Mouse (Mus musculus): Measurements from ENCODE around the gene Elavl3. TPM values are rescaled to one million over a fixed set of nuclear protein-coding genes. Genes with fewer than 3 reads are reported as not detected.
"Not testable (repeated sequence)": the region's sequence is repeated elsewhere in the genome, so short reads cannot be mapped to it uniquely, and the experiment has no call there.

The Elavl3 gene
- polyA plus RNA-seq, 1 experiment from 2014 or later, result 2.8 TPM

DNA sequence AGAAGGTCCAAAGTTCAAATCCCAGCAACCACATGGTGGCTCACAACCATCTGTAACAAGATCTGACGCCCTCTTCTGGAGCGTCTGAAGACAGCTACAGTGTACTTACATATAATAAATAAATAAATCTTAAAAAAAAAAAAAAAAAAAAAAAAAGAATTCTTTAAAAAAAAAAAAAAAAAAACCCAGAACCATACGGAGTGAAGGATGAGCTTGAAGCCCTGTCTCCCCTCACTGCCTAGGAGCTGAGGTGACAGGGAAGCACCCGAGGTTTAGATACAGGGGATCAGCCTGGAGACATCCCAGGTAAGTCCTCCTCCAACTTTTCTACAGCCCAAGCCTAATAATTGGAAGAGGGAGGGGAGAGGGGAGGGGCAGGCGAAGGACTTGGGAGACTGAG, 24.0 kb upstream of the Elavl3 start:
- not testable (repeated sequence) for H3K4me3 ChIP-seq (replicated peaks); H3K4me1 ChIP-seq (replicated peaks); H3K4me2 ChIP-seq (replicated peaks); H3K36me3 ChIP-seq; ATAC-seq; H3K27ac ChIP-seq; H3K9ac ChIP-seq; H3K27me3 ChIP-seq (replicated peaks); H3K9me3 ChIP-seq
- WGBS, result 71% methylated on average over 5 of the region's 5 CpGs

DNA sequence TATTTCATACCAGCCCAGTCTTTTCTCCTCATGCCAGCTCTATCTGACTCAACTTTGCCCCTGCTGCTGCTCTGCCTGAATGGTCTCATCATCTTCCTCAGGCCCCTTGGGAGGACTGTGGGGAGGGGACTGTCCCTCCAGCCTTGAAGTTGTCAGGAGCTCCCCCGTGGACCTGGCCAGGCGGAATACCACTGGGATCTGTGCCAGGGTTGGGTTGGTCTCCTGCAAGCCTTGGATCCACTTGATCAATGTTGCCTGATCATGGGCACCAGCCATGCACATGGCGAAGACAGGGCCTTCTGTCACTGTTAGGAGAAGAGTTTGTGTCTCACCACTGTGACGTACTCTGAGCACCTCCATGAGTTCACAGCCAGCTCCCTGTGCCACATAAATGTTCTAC, 20.5 kb upstream of the Elavl3 start:
- H3K27me3 ChIP-seq (replicated peaks), result no peaks in the 10 kb centered on the region
- 93% methylated on average over 4 of the region's 4 CpGs for WGBS
- peaks cover 9% of the 10 kb centered on the region for H3K4me1 ChIP-seq (replicated peaks)
- H3K4me3 ChIP-seq (replicated peaks), result no peak overlapping the region
- no peaks in the 10 kb centered on the region for H3K9me3 ChIP-seq
- no peak for ATAC-seq
- no peak overlapping the region for H3K4me2 ChIP-seq (replicated peaks)
- peaks cover 10% of the 10 kb centered on the region; the same call in 1 of the 2 replicates for H3K36me3 ChIP-seq
- no peak overlapping the region for H3K27ac ChIP-seq
- no peak overlapping the region for H3K9ac ChIP-seq

GRCm38 (mm10) chr9:22070791-22071573, 19.2 kb upstream of the Elavl3 start, which contains the start of the genes Gm49318 and Zfp653:
Gene Gm49318 (minus strand): TSS chr9:22071259.
Gene Zfp653 (minus strand): TSS chr9:22071376.
- no peaks in the 10 kb centered on the region for H3K9me3 ChIP-seq
- peak within 1 kb of the TSS; percentile 98 for H3K27ac ChIP-seq
- H3K9ac ChIP-seq, result peak within 1 kb of the TSS; percentile 89
- H3K4me3 ChIP-seq (replicated peaks), result peak within 1 kb of the TSS; percentile 87
- peaks cover 7% of the 10 kb centered on the region; the same call in 1 of the 2 replicates for H3K36me3 ChIP-seq
- H3K4me1 ChIP-seq (replicated peaks), result peaks cover 9% of the 10 kb centered on the region
- H3K27me3 ChIP-seq (replicated peaks), result no peaks in the 10 kb centered on the region
- under 1% methylated on average over 85 of the region's 87 CpGs for WGBS
- H3K4me2 ChIP-seq (replicated peaks), result peak within 1 kb of the TSS; percentile 68
- ATAC-seq, result peak; percentile 98

GRCm38 (mm10) chr9:22069881-22070553, 18.2 kb upstream of the Elavl3 start:
- Histone ChIP-seq H3K36me3 (peaks cover 16% of the 10 kb centered on the region), H3K4me3 (replicated peaks) (peak overlapping the region; percentile 87), H3K9me3 (no peaks in the 10 kb centered on the region), H3K4me1 (replicated peaks) (peaks cover 9% of the 10 kb centered on the region), H3K4me2 (replicated peaks) (peak overlapping the region; percentile 68), H3K27ac (peak overlapping the region; percentile 98; the same call in 1 of the 2 replicates), H3K9ac (peak overlapping the region; percentile 89; the same call in 1 of the 2 replicates), H3K27me3 (replicated peaks) (no peaks in the 10 kb centered on the region)
- ATAC-seq, result peak; percentile 5
- WGBS, result 71% methylated on average over 4 of the region's 4 CpGs

DNA sequence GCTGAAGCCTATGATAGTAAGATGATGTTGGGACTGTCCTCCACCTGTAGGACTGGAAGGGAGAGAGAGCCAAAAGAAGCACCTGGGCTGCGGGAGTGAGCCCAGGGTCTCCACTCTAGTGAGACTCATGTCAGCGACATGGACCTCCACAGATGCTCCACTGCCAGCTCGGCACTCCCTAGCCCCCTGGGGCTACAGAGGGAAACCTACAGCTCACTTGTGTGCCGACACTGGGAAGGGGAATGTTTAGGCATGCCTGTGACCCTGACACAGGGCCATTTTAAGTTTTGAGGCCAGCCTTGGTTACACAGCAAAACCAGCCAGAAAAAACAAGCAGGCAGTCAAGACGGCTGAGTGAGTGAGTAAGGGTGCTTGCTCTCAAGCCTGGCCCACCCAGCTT, 15.4 kb upstream of the Elavl3 start:
- Histone ChIP-seq H3K9me3 (no peaks in the 10 kb centered on the region), H3K27ac (no peak overlapping the region), H3K4me3 (replicated peaks) (no peak overlapping the region), H3K4me2 (replicated peaks) (no peak overlapping the region), H3K36me3 (peaks cover 20% of the 10 kb centered on the region), H3K4me1 (replicated peaks) (peaks cover 9% of the 10 kb centered on the region), H3K9ac (no peak overlapping the region), H3K27me3 (replicated peaks) (no peaks in the 10 kb centered on the region)
- no peak for ATAC-seq
- WGBS, result 80% methylated on average over 5 of the region's 5 CpGs

DNA sequence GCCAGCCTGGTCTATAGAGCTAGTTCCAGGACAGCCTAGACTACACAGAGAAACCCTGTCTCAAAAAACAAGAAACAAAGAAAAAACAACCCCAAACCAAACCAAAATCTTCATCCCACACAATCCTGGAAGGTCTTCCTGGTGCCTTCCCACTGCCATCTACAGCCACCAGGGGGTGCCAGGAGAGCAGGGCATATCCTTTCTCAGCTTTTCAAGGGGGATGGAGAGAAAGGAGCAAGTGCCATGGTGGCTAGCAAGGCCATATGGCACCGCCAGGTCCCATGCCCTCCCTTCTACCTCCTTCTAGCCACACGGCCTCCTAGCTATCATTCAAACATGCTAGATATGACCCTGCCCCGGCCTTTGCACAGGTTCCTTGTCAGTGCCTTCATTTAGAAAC, 14.6 kb upstream of the Elavl3 start:
- 59% methylated on average over 3 of the region's 3 CpGs for WGBS
- H3K4me1 ChIP-seq (replicated peaks), result peaks cover 9% of the 10 kb centered on the region
- H3K27ac ChIP-seq, result no peak overlapping the region
- no peaks in the 10 kb centered on the region for H3K27me3 ChIP-seq (replicated peaks)
- H3K4me2 ChIP-seq (replicated peaks), result no peak overlapping the region
- peaks cover 20% of the 10 kb centered on the region for H3K36me3 ChIP-seq
- no peaks in the 10 kb centered on the region for H3K9me3 ChIP-seq
- H3K4me3 ChIP-seq (replicated peaks), result no peak overlapping the region
- no peak overlapping the region for H3K9ac ChIP-seq
- no peak for ATAC-seq

DNA sequence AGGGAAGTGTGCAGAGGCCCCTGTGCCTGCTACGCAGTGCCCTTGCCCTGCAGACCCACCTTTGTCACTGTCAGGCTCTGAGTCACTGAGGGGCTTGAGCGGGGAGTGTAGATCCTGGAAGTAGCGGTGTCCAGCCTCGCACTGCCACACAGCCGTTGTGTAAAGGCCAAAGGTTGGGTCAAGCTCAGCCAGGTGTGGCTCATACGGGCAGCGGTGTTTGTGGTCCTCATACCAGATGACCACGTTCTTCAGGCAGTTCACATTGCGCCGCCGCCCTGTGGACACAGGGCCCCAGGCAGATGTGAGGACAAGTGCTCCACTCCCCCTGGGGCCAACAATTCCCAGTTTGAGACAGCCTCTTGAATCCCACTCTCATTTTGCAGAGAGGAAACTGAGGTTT, 13.8 kb upstream of the Elavl3 start:
- no peak overlapping the region for H3K4me2 ChIP-seq (replicated peaks)
- WGBS, result 95% methylated on average over 11 of the region's 11 CpGs
- ATAC-seq, result no peak
- no peak overlapping the region for H3K4me3 ChIP-seq (replicated peaks)
- no peaks in the 10 kb centered on the region for H3K27me3 ChIP-seq (replicated peaks)
- peaks cover 9% of the 10 kb centered on the region for H3K4me1 ChIP-seq (replicated peaks)
- H3K36me3 ChIP-seq, result peaks cover 23% of the 10 kb centered on the region
- no peak overlapping the region for H3K27ac ChIP-seq
- H3K9me3 ChIP-seq, result no peaks in the 10 kb centered on the region
- H3K9ac ChIP-seq, result no peak overlapping the region

- no peaks in the 10 kb centered on the region for H3K4me1 ChIP-seq (replicated peaks)
- 82% methylated on average over 3 of the region's 3 CpGs for whole genome bisulfite sequencing
- no peak overlapping the region for H3K9ac ChIP-seq
- H3K36me3 ChIP-seq, result peaks cover 26% of the 10 kb centered on the region
- no peak overlapping the region for H3K4me3 ChIP-seq (replicated peaks)
- no peak for ATAC-seq
- no peak overlapping the region for H3K4me2 ChIP-seq (replicated peaks)
- no peak overlapping the region for H3K27ac ChIP-seq
- no peaks in the 10 kb centered on the region for H3K27me3 ChIP-seq (replicated peaks)
- no peaks in the 10 kb centered on the region for H3K9me3 ChIP-seq
Measured at GRCm38 (mm10) chr9:22064341-22064740, 12.5 kb upstream of the Elavl3 start.

GRCm38 (mm10) chr9:22061339-22061738, 9.5 kb upstream of the Elavl3 start:
- no peak overlapping the region for H3K4me3 ChIP-seq (replicated peaks)
- no peak for ATAC-seq
- no peak overlapping the region for H3K4me2 ChIP-seq (replicated peaks)
- H3K27ac ChIP-seq, result no peak overlapping the region
- 86% methylated on average over 2 of the region's 2 CpGs for WGBS
- H3K4me1 ChIP-seq (replicated peaks), result no peaks in the 10 kb centered on the region
- H3K27me3 ChIP-seq (replicated peaks), result no peaks in the 10 kb centered on the region
- H3K9me3 ChIP-seq, result no peaks in the 10 kb centered on the region
- H3K9ac ChIP-seq, result no peak overlapping the region
- H3K36me3 ChIP-seq, result peaks cover 46% of the 10 kb centered on the region

DNA sequence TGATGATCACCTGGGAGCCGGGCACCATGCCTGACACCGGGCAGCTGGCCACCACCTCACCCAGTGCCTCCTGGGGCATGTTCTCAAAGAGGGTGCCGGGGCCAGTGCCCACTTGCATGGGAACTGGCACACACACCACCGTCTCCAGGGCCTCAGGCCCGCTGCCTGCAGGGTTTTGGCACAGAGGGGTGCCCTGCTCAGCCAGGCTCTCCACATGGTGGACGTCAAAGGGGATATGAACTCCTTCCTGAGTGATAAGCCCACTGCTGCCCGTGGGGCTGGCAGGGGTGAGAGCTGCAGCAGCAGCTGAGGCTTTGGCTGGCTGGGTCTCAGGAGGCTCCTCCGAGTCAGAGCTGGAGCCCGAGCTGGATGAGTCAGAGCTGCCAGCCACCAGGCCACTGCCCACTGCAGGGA, 6.2 kb upstream of the Elavl3 start:
- Histone ChIP-seq H3K27ac (no peak overlapping the region), H3K27me3 (replicated peaks) (peaks cover 24% of the 10 kb centered on the region; the same call in 1 of the 2 replicates), H3K9me3 (no peaks in the 10 kb centered on the region), H3K36me3 (peaks cover 25% of the 10 kb centered on the region), H3K9ac (no peak overlapping the region), H3K4me2 (replicated peaks) (no peak overlapping the region), H3K4me1 (replicated peaks) (peaks cover 8% of the 10 kb centered on the region; the same call in 1 of the 2 replicates), H3K4me3 (replicated peaks) (no peak overlapping the region)
- 91% methylated on average over 9 of the region's 9 CpGs for WGBS
- no peak for ATAC-seq

DNA sequence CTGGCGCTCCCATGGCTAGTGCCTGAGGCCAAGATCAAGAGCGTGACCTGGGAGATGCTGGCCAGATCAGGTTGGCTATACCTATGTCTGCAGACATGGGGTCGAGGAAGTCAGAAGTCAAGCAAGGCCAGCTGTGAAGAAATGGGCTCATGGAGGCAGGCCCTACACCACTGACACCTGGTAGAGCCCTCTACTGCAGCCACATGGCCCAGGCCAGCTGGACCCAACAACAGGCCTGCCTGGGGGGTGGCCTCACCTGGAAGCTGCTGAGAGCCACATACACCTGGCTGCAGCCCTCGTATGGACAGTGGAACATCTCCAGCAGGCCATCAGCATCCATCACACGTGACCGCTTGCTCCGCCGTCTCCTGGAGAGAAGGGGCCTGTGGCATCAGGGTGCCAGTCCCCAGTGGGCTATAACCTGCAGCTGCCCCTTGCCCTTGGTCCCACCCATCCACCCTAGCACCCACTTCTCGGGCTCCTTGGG, 5.3 kb upstream of the Elavl3 start:
- H3K9ac ChIP-seq, result no peak overlapping the region
- H3K4me3 ChIP-seq (replicated peaks), result no peak overlapping the region
- peaks cover 29% of the 10 kb centered on the region for H3K27me3 ChIP-seq (replicated peaks)
- H3K36me3 ChIP-seq, result peaks cover 25% of the 10 kb centered on the region
- 92% methylated on average over 9 of the region's 9 CpGs for WGBS
- peaks cover 10% of the 10 kb centered on the region; the same call in 1 of the 2 replicates for H3K4me1 ChIP-seq (replicated peaks)
- H3K9me3 ChIP-seq, result no peaks in the 10 kb centered on the region
- H3K27ac ChIP-seq, result no peak overlapping the region
- no peak overlapping the region for H3K4me2 ChIP-seq (replicated peaks)
- no peak for ATAC-seq

DNA sequence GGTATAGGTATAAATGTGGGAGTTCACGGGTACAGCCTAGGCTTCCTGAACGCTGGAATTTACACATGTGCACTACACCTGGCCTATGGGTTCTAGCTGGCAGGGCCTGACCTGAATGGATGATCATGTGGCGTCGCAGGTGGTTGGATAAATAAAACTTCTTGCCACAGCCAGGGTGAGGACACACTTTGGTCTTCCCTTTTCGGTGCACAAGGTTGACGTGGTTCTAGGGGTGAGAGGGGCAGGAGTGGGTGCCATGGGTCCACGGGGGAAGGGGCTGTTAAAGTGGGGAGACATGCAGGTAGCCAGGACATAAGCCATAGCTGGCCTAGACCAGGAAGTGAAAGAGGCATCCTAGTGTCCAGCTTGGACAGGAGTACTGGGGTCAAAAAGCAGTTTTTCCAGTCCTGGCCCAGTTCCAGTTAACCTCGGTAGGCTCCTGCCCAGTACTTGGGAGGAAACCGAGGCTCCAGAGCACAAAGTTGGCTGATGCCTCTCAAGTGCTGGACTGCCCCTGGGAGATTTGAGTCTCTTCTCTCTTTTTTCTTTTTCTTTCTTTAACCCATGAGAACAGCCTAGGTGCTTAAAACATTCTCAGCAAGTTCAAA, 4.6 kb upstream of the Elavl3 start:
- no peak; the same call in 1 of the 2 replicates for ATAC-seq
- H3K4me1 ChIP-seq (replicated peaks), result peaks cover 16% of the 10 kb centered on the region
- H3K27me3 ChIP-seq (replicated peaks), result peaks cover 36% of the 10 kb centered on the region
- WGBS, result 70% methylated on average over 9 of the region's 9 CpGs
- peaks cover 25% of the 10 kb centered on the region for H3K36me3 ChIP-seq
- H3K27ac ChIP-seq, result no peak overlapping the region
- H3K9me3 ChIP-seq, result no peaks in the 10 kb centered on the region
- H3K9ac ChIP-seq, result no peak overlapping the region
- H3K4me3 ChIP-seq (replicated peaks), result no peak overlapping the region
- H3K4me2 ChIP-seq (replicated peaks), result no peak overlapping the region

All from intestine, embryonic 15.5 days (tissue).